Mouse (Mus musculus) neutrophil, adult 83 days (primary cell): Measurements from ENCODE around the gene Gm6217. TPM values are rescaled to one million over a fixed set of nuclear protein-coding genes. Genes with fewer than 3 reads are reported as not detected.

Experiments used
- total RNA-seq, 2 experiments: library from RNA; stranded (reverse); gene quantifications; one replicate each; pipeline ENCODE4 v1.2.4; 2023

The Gm6217 gene
- not detected for total RNA-seq

GRCm38 (mm10) chr1:82931326-82931725 is at the start of gene Gm6217:
Gm6217 (minus strand) TSS chr1:82931399.

DNA sequence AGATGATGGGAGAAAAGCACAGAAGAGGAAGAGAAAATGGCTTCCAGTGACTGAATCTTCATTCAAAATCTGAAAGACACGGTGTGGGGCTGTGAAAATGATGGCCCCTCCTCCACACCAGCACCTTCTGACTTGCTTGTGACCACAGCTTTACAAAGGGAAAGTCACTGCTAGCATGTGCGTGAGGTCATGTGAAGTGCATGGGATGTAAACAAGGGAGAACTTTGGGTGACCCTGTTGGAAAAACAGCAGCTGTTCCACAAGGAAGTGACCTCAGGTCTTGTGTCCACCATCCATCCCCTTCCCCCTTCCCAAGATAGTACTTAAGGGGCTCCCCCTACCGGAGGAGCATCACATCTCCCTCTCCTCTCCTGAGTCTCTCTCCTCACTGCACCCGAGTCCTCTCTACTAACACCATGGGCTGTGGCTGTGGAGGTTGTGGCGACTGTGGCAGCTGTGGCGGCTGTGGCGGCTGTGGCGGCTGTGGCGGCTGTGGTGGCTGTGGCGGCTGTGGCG is 28.7 kb upstream of the Gm6217 start, which contains the start of gene Gm47955:
Gene Gm47955, plus strand, starts transcription at position 417 of the 516 bp plus-strand sequence.

DNA sequence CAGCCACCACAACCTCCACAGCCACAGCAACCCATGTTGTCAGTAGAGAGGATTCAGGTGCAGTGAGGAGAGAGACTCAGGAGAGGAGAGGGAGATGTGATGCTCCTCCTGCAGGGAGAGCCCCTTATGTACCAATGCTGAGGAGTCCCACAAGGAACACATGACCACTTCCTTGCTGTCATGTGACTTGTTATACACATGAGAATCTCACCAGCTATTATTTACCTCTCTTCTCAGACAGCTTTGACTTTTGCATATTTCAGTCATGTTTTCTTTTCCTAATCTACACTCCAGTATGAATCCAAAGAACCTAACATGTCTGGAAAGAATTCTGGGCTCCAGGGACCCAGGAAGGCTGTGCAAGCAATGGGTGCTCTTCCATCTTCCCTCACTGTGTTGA is 24.7 kb upstream of the Gm6217 start, which contains the start of gene Gm7544:
Gene Gm7544, minus strand, starts transcription at position 101 of the 400 bp plus-strand sequence.

GRCm38 (mm10) chr1:82943295-82943694 is 12.1 kb upstream of the Gm6217 start, which contains the start of gene A030003K21Rik:
A030003K21Rik (minus strand) TSS chr1:82943388.

DNA sequence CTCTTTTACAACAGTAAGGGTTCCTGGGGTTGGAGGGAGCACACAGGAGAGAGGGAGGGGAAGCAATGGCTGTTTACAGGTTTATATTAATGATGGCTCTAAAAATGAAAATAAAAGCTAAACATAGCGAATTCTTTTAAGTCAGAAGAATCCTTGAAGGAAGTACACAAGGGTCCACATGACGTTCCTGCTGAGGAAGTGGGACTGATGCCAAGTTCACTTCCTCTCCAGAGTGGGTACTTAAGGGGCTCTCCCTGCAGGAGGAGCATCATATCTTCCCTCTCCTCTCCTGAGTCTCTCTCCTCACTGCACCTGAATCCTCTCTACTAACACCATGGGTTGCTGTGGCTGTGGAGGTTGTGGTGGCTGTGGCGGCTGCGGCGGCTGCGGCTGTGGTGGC is 6.5 kb downstream of the Gm6217 start, which contains the start of gene A030014E15Rik:
Gene A030014E15Rik, plus strand, starts transcription at position 268 of the 400 bp plus-strand sequence.

DNA sequence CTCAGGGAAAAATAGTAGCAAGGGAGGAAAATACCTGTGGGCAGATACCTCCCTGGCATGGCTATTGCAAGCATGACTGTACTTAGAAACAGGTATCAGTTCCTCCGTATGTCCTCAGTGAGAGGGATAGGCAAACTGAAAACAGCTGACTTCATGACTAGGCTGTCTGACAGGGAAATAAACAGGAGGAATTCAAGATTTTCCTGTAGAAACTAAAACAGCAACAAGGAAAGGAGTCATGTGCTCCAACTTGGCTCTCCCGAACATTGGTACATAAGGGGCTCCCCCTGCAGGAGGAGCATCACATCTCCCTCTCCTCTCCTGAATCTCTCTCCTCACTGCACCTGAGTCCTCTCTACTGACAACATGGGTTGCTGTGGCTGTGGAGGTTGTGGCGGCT is 18.2 kb downstream of the Gm6217 start, which contains the start of gene A030005L19Rik:
Gene A030005L19Rik, plus strand, starts transcription at position 301 of the 400 bp plus-strand sequence.

Other genes with a start within 250 kb of the Gm6217 start
- 100 to 1,000 TPM; 101 to 108 TPM for gene Mff, start 206.5 kb downstream of the Gm6217 start, total RNA-seq
- gene Tm4sf20, start 162.9 kb downstream of the Gm6217 start, total RNA-seq, result not detected
- not detected for gene Gm47791, start 160.2 kb downstream of the Gm6217 start, total RNA-seq
- gene Agfg1, start 91.9 kb downstream of the Gm6217 start, total RNA-seq, result 10 to 100 TPM; 48.0 to 50.7 TPM
- not detected for gene A030005L19Rik, start 18.1 kb downstream of the Gm6217 start, total RNA-seq
- gene A030014E15Rik, start 6.5 kb downstream of the Gm6217 start, total RNA-seq, result not detected
- not detected for gene A030003K21Rik, start 12.0 kb upstream of the Gm6217 start, total RNA-seq
- not detected for gene Gm7544, start 24.6 kb upstream of the Gm6217 start, total RNA-seq
- gene Gm47955, start 28.9 kb upstream of the Gm6217 start, total RNA-seq, result not detected
- not detected for gene Gm47959, start 69.1 kb upstream of the Gm6217 start, total RNA-seq
- not detected for gene Slc19a3, start 107.0 kb upstream of the Gm6217 start, total RNA-seq
- gene Krtap28-10, start 111.1 kb upstream of the Gm6217 start, total RNA-seq, result not detected
- gene Gm47969, start 113.5 kb upstream of the Gm6217 start, total RNA-seq, result not detected
- gene A030005K14Rik, start 128.0 kb upstream of the Gm6217 start, total RNA-seq, result not detected
- not detected for gene Krtap28-13, start 129.5 kb upstream of the Gm6217 start, total RNA-seq
- not detected for gene Ccl20, start 185.4 kb upstream of the Gm6217 start, total RNA-seq
- not detected for gene Daw1, start 228.4 kb upstream of the Gm6217 start, total RNA-seq